Mouse (Mus musculus) adrenal gland, postnatal 36 days (tissue): ENCODE results near the gene Pard3. TPM values are rescaled to one million over a fixed set of nuclear protein-coding genes. Genes with fewer than 3 reads are reported as not detected.

Source experiments
- DNase-seq, 2 experiments: peaks; one replicate each; pipeline ENCODE4 v3.0.0; 2021; ENCODE audit warnings: mixed read lengths in 1 of 2
- long read RNA-seq, 2 experiments: library from polyadenylated mRNA; stranded (forward); transcript quantifications; one replicate each; pipeline ENCODE4 v2.0.0; 2021; ENCODE audit warnings: borderline sequencing depth in 2 of 2
- total RNA-seq, 2 experiments: library from RNA; stranded (reverse); gene quantifications; 2 replicates each; pipeline ENCODE4 v1.2.3; 2021

Pard3 gene
- total RNA-seq = 10 to 100 TPM; 40.4 to 41.3 TPM
- long read RNA-seq, experiment 1, full-length matches to known transcripts = 5 of 18 reads
- long read RNA-seq, experiment 1, partial matches to known transcripts = 7 of 18 reads
- long read RNA-seq, experiment 1, other reads (novel, unspliced or antisense) = 6 of 18 reads
- long read RNA-seq, experiment 2, partial matches to known transcripts = 2 of 4 reads
- long read RNA-seq, experiment 2, other reads (novel, unspliced or antisense) = 2 of 4 reads

DNA sequence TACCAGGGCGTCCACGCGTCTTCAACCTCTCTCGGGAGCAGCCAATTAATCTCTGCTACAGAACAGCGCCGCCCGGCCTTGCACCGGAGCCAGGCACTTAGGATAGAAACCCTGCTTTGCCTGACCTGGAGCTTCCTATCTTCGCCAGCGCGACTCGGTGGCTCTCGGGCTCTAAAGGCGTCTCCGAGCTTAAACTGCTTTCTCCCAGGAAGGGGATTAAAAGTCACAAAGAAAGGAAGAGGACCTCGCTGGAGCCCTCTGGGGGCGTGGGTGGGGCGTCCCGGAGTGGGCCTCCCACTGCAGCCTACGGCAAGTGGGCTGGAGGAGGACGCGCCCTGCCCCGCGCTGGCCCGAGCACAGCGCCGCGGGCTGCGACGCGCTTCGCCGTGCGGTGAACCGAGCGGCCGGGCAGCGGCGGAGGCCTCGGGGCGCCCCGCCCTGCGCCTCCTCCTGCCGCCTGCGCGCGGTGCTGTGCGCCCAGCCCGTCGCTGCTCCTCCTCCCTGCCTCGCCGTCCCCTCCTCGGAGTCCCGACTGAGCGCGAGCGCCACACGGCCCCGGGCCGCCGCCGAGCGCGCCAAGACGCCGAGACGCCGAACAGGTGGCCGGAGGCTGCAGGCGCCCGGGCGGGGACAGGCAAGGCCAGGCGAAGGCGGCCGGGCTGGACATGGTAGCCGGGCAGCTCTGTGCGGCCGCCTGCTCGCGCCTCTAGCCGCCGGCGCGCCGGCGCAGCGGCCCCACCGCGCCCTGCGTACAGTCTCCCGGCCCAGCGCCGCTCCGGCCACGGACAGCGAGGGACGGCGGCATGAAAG lies at the start of gene Pard3:
Gene Pard3, plus strand, starts transcription at position 343 of the 810 bp plus-strand sequence.
- peak; percentile 86 to 88 for DNase-seq

DNA sequence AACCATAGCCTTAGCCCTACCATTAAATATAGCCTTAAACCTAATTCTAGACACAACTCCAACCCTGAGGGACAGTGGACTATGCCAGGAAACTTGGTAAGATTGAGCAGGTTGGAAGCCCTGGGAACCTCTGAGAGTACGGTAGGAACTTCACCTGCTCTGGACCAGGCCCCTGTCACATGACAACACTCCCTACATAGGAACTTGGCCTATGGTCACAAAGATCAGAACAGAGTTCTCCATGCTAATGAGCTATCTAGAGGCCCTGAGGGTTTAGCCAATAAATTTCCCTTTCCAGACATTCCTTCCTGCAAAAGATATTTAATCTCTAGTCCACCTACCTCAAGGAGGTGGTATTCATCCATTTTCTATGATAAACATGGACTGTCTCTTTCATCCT lies 41.9 kb upstream of the Pard3 start:
- no peak for DNase-seq

DNA sequence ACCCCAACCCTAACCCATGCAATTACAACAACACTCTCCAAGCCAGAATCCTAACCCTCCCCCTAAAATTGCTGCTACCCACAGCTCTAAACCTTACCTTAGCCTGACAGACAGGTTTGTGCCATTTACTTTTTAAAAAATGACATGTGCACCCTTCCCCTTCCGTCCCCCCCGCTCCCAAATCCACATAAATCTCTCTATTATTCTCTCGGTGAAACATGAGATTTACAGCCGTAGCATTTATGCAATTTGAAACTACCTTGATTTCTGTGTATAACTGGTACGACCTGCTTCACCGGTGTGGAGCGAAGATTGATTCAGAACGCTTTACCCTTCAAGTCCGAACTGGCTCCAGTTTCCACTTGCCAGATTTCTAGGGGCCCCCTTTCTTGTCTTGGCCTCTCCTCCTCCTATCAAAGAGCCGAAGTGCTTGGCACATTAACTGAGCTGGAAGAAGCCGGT lies 38.4 kb upstream of the Pard3 start:
- no peak for DNase-seq

GRCm38 (mm10) chr8:127025775-127026174 lies 37.9 kb upstream of the Pard3 start:
- no peak for DNase-seq

DNA sequence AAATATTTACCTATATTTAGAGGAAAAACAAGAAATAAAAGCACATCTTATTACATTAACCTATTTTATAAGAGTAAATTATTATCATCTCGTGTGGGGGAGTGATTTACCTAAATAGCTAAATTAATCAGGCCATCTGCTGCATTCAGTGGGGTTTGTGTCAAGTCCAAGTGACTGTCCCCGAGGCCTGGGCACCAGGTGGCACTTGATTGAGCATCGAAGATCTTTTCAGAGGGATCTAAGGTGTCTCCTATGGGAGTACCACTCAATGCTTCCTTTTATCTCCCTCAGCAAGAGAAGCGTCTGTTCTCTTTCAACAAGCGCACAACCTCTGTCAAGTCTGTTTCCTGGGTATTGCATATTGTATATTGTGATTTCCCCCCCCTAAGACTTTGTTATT lies 32.2 kb upstream of the Pard3 start:
- DNase-seq = no peak

DNA sequence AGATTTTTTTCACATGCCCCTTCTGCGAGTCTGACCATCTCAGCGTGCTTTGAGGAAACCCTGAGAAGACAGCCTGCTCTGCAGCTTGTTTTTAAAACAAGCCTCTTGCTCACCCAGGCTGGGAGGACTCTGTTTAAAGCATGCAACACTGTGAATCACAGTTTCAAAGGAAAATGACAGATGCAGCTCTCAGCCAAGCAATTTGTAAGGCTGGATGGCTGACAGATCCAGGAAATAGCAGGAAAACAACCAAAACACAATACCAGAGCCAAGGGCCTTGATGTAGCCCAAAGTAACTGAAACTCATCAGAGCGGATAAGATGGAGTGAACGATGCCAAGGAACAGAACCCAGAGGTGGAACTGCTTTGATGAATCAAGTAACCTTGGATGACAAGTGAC lies 24.8 kb upstream of the Pard3 start:
- no peak for DNase-seq

- DNase-seq = no peak
Measured at GRCm38 (mm10) chr8:127049996-127050395, 13.7 kb upstream of the Pard3 start.

DNA sequence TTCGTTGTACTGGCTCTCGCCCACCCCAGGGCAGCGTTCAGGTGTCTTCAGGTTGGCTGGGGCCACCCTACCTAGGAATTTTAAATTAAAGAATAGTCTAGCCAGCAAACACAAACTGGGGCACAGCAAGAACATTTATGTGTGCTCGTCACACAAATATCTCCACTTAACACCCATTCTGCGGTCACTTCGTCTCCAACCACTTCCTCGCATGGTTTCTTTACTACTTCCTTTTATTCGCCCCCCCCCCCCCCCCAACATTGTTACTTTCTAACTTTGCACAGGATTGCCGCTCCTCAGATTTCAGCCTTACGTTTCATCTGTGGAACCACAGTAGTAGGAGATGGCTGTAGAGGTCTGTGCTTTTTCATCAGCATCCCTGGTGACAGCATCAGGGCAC lies 11.6 kb upstream of the Pard3 start:
- no peak for DNase-seq

- DNase-seq = no peak
Measured at GRCm38 (mm10) chr8:127055081-127055480, 8.6 kb upstream of the Pard3 start.

- no peak for DNase-seq
Measured at GRCm38 (mm10) chr8:127058759-127059158, 4.9 kb upstream of the Pard3 start.

GRCm38 (mm10) chr8:127059826-127060225 lies 3.9 kb upstream of the Pard3 start:
- DNase-seq = no peak

DNA sequence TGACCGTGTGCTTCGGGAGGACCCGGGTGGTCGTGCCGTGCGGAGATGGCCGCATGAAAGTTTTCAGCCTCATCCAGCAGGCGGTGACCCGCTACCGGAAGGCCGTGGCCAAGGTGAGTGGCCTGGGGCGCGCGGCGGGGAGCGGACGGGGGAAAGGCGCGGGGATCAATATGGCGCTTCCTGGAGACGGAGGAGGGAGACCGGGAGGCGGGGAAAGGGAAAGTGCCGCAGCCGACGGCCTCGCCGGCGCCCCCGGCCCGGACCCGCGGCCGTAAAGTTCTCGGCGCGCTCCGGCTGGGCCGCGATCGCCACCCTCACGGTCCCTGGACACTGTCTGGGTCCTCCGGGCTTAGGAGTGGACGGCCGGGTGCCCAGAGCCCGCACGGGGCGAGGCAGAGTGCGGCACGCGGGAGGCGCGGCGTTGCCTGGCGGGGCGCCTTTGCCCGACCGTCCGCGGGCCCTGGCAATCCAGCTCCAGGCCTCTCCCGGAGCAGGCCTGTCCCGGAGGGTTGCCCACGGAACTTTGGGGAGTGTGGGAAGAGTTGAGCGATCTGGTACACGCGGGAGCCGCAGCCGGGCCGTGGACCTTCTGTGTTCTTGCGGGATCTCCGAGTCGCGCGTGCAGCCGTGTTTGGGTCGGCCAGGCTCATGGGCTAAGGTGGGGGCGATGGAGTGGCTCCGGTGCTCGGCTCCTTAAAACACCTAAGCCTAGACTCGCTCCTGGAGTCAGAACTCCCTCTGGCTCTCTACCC lies 844 bp downstream of the Pard3 start:
- peak; percentile 71 to 73 for DNase-seq

- no peak for DNase-seq
Measured at GRCm38 (mm10) chr8:127065113-127065473, 1.4 kb downstream of the Pard3 start.

DNA sequence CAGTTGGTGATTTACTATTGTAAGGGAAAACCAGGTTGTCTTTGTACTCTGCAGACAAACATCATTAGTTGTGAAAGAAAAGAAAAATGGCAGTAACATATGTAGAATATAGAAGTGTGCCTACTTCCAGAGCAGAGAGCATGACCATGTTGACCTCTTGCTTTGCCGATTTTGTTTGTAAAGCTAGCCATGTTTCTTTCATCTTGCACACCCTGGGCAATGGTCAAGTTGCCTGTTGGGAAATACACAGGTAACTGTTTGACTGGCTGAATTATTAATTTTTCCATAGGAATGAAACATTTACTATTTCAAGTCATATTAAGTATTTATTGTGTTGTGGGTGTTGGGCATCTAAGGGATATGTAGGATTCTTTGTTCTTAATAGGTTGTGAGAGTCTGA lies 2.1 kb downstream of the Pard3 start:
- no peak for DNase-seq

- peak; percentile 22 to 28 for DNase-seq
Measured at GRCm38 (mm10) chr8:127066501-127066900, 2.8 kb downstream of the Pard3 start.

DNA sequence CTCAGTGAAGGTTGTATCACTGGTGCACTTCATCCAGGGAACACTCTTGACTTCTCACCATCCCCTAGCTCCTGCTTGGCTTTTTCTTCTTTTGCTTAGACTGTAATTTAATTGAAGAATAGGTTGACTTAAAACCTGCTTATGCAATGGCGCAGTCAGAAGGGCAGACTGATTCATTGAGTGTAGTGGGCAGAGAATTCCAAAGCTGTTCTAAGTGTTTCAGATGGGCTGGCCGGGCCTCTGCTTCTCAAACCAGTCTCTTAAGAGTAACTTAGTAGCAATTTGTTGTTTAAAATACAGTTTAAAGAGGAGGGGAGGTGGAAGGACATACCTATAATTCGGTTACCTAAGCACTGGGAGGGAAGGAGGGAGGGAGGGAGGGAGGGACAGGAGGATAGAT lies 5.0 kb downstream of the Pard3 start:
- no peak for DNase-seq

DNA sequence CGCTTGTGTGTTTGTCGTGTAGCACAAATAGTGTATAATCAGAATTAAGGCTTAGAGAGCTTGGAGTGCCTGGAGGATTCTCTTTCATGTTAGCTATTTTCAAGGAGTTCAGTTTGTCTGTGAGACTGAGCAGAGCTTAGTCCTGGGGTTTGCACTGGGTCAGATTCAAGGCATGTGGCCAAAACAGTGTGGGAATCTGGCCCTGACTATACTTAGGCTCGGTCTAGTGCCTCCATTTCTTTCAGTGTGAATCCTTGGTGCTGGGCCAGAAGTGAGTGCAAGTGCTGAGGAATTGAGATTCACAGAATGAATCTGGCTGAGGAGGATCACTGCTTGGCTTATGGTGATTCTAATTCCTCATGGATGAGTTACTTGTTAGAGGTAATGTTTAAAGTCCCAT lies 6.5 kb downstream of the Pard3 start:
- peak; percentile 37 to 53 for DNase-seq

- DNase-seq = peak in 1 of 2 experiments; percentile 7
Measured at GRCm38 (mm10) chr8:127073052-127073618, 9.4 kb downstream of the Pard3 start.

- DNase-seq = peak; percentile 13 to 27
Measured at GRCm38 (mm10) chr8:127076511-127076910, 12.8 kb downstream of the Pard3 start.

DNA sequence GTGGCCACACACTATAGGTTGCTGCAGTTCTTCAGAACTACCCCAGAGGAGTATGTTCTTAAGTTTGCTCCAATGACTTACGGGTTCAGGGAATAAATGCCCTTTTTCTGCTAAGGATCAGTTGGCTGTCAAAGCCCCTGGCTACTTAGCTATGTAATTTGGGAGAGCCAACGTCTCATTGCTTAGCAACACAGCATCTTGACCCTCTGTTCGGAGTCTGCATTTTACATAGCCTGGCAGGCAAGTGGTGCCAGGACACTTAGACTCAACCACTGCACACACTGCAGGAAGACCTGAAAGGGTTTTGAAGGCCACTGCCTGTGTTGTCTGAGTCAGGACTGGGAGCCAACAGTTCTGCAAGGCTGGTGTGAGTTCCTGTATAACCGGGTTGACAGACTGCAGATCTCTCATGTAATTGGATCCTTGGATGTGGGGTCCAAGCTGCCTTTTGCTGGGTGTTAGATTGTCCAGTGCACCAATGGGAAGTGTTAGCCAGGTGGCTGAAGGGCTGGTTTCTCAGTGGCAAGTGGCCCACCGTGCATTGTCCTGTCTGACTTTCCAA lies 15.6 kb downstream of the Pard3 start:
- DNase-seq = peak; percentile 35 to 45

DNA sequence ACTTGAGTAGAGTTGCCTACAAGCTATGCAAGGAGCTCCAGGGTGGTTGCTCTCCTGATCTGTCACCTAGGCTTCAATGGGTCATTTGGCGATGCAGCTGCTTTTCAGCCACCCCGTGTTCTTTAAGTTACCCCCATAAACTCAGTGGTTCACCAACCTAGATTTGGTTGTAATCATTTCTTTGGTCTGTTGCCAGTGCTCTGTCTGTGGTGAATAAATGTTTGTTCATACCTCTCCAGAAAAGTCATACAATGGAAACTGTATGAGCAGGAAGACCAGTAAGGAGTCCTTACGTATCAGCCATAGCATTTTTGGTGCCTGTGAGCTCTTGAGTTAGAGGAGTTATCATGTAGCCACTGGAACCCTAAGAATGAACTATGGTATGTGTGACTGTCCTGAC lies 17.6 kb downstream of the Pard3 start:
- no peak for DNase-seq

DNA sequence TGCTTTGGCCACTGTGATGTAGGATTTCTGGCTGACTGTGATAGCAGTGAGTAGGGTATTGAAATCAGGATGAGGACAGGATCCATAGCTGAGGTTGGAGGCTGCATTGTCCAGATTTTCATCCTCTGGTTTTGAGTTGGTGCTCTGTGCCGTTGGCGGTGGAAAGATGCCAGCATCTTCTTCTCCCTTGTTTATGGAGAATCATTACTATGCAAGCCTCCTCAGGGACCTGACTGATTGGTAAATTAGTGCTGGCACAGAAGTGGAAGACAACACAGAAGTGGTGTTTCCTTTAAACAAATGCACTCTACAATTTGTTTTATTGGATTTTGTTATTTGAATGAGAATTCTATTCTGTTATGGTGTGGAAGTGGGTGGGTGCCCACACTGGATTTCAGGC lies 18.8 kb downstream of the Pard3 start:
- no peak for DNase-seq
